Mouse (Mus musculus) embryonic fibroblast, embryonic 13.5 days (primary cell): ENCODE results near the gene Hsp90aa1. TPM values are rescaled to one million over a fixed set of nuclear protein-coding genes. Genes with fewer than 3 reads are reported as not detected.

Experiments
- H3K27ac ChIP-seq: 2 replicates; pipeline ENCODE4 v1.5.1; 2012; ENCODE audit warnings: low read length, control low read depth, inconsistent platforms; ENCODE audit not compliant: insufficient read depth
- H3K4me1 ChIP-seq: 2 replicates; pipeline ENCODE4 v1.6.1; 2011; ENCODE audit warnings: low read length; ENCODE audit not compliant: control insufficient read depth, insufficient read depth
- H3K4me3 ChIP-seq: 2 replicates; pipeline ENCODE4 v1.5.1; 2011; ENCODE audit warnings: mild to moderate bottlenecking, control low read depth, low read length; ENCODE audit not compliant: insufficient read depth
- CTCF ChIP-seq: IDR thresholded peaks from 2 replicates; pipeline ENCODE4 v1.5.1; 2011; ENCODE audit warnings: mild to moderate bottlenecking, control low read depth, low read length, moderate library complexity, borderline replicate concordance; ENCODE audit not compliant: insufficient read depth
- POLR2A ChIP-seq: IDR thresholded peaks from 2 replicates; pipeline ENCODE4 v1.6.1; 2011; ENCODE audit warnings: low read depth, mild to moderate bottlenecking, control low read depth, low read length, moderate library complexity
- polyA plus RNA-seq: library from polyadenylated mRNA; stranded (reverse); fragments of >200 nt; gene quantifications from 2 replicates; pipeline ENCODE4 v1.2.4, GENCODE M21; 2011; ENCODE audit warnings: low read depth; ENCODE audit not compliant: missing spikeins, insufficient read length

The Hsp90aa1 gene
- polyA plus RNA-seq, 1 experiment = 645 TPM

GRCm38 (mm10) chr12:110687894-110688734 is 14.4 kb downstream of the Hsp90aa1 start:
- Histone ChIP-seq H3K4me1 (0 out of 2 replicates have a peak, but pooled peaks cover 3% of the 10 kb centered on the region), H3K27ac (peak overlapping the region; percentile 86), H3K4me3 (no peak overlapping the region)
- TF ChIP-seq CTCF (no peak), POLR2A (no peak; the same call in 1 of the 2 replicates)

GRCm38 (mm10) chr12:110683580-110683979 is 18.9 kb downstream of the Hsp90aa1 start:
- no peak for TF ChIP-seq POLR2A
- TF ChIP-seq CTCF = no peak
- Histone ChIP-seq H3K27ac (no peak overlapping the region), H3K4me1 (0 out of 2 replicates have a peak, but pooled peaks cover 2% of the 10 kb centered on the region), H3K4me3 (no peak overlapping the region)

DNA sequence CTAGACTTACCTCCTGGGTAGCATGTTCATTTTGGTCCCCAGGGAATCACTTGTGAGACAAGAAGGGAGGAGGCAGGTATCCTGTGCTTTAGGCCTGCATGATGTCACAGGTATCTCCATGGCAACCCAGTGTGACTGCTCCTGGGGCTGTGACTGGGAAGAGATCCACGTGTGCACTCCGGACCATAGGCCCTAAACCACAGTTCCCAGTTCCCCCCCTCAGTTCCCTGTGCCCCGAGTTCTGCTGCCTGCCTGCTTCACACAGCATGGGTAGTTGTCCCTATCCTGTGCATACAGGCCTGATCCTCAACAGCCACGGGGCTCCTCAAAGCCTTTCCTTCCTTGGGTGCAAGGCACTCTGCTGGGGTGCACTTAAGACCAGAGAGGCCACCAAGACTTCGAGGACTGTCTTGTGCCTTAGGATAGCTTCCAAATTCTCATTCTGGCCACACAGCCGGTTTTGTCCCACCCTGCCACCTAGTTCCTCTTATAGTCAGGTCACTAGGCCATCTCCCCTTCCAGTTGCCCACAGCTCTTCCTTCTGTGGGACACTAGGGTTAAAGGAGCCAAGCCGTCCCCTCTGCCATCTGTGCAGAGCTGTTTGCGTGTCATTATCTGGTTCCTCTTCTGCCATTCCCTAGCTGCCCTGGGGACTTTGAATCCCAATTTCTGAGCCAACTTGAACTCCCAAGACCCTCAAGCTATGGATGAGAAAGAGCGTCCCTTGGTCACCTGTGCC is 19.8 kb downstream of the Hsp90aa1 start, which contains the start of gene 1700001K19Rik:
TSS of gene 1700001K19Rik (minus strand) at position 59 of the 739 bp plus-strand sequence.
- TF ChIP-seq POLR2A (no peak), CTCF (no peak)
- H3K4me3 ChIP-seq = no peak within 1 kb of the TSS
- no peak within 1 kb of the TSS for H3K27ac ChIP-seq
- H3K4me1 ChIP-seq = no peaks in the 10 kb centered on the region

- TF ChIP-seq POLR2A = no peak
- TF ChIP-seq CTCF = no peak
- Histone ChIP-seq H3K27ac (no peak overlapping the region), H3K4me3 (no peak overlapping the region), H3K4me1 (no peaks in the 10 kb centered on the region)
Measured at GRCm38 (mm10) chr12:110681878-110682277, 20.6 kb downstream of the Hsp90aa1 start.

GRCm38 (mm10) chr12:110681191-110681590 is 21.3 kb downstream of the Hsp90aa1 start:
- TF ChIP-seq CTCF (no peak), POLR2A (no peak)
- Histone ChIP-seq H3K4me1 (no peaks in the 10 kb centered on the region), H3K27ac (no peak overlapping the region), H3K4me3 (no peak overlapping the region)

DNA sequence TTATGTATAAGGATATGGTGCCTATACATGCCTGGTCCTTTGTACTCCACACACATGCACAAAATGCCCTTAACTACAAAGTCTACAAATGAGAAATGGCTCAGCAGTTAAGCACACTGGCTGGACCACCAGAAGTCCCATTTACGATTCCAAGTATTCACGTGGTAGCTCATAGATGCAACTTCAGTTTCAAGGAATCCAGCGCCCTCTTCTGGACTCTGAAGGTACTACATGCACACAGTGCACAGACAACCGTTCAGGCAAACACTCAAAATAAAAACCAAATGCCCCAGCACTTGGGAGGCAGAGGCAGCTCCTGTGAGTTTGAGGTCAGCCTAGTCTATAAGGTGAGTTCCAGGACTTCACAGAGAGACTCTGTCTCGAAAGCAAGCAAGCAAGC is 28.3 kb downstream of the Hsp90aa1 start:
- H3K27ac ChIP-seq = no peak overlapping the region
- H3K4me1 ChIP-seq = no peaks in the 10 kb centered on the region
- TF ChIP-seq CTCF (no peak), POLR2A (no peak)
- H3K4me3 ChIP-seq = no peak overlapping the region

DNA sequence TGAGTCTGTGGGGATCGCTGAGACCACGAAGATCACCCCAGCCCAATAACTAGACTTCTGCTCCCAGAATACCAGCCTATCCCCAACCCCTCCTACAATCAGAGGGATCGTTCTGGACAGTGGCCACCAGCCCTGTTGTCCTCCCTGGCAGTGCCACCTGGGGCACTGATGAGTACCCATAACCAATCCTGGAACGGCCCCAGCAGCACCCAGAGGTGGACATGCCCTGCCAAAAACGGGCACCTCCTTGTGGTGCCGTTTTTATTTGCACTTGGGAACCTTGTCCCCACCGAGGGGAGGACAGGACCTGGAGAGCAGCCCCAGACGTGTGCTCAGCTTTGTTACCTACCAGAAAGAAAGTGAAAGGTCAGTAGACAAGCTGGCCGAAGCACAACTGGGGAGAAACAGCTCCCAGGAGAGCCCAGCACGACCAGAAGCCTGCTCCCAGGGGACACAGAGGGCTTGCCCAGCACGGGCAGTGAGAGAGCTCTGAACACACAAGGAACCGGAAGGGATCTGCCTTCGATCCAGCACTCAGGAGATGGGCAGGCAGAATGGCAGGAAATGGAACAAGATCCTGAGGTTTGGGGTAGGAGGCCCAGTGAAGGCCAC is 35.0 kb downstream of the Hsp90aa1 start:
- no peak overlapping the region for H3K27ac ChIP-seq
- no peak overlapping the region for H3K4me3 ChIP-seq
- no peaks in the 10 kb centered on the region for H3K4me1 ChIP-seq
- TF ChIP-seq CTCF (no peak), POLR2A (no peak)

GRCm38 (mm10) chr12:110661746-110662145 is 40.8 kb downstream of the Hsp90aa1 start:
- H3K4me3 ChIP-seq = no peak overlapping the region
- H3K27ac ChIP-seq = no peak overlapping the region
- no peak for TF ChIP-seq POLR2A
- no peak for TF ChIP-seq CTCF
- H3K4me1 ChIP-seq = no peaks in the 10 kb centered on the region

GRCm38 (mm10) chr12:110651464-110651863 is 51.1 kb downstream of the Hsp90aa1 start:
- H3K4me3 ChIP-seq = no peak overlapping the region
- no peak overlapping the region for H3K27ac ChIP-seq
- TF ChIP-seq POLR2A = no peak
- no peak for TF ChIP-seq CTCF
- no peaks in the 10 kb centered on the region for H3K4me1 ChIP-seq
